Mouse (Mus musculus) cerebellum, postnatal 10 days (tissue): ENCODE data around the gene Ager.

Experiments used
- DNase-seq, 2 experiments: peaks; one replicate each; pipeline ENCODE4 v3.0.0; 2021; ENCODE audit warnings: mixed read lengths in 2 of 2

The Ager gene

DNA sequence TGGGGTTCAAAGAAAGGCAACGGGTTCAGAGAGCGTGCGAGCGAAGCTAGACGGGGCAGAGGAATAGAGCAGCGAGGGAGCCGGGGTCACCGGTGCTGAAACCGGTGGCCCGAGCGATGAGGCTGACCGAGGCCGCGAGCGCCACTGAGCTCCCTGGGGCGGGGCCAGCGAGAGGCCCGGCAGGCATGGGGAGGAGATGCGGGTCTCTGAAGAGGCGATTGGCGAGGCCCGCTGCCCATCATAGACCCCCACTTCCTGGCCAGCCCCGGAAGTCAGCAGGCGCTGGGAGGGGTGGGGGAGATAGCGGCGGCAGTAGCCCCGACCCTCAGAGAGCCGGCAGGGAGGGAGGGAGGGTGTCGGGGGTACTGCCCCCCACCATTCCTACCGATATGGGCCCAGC lies 7.9 kb downstream of the Ager start:
- DNase-seq, result peak; percentile 99

DNA sequence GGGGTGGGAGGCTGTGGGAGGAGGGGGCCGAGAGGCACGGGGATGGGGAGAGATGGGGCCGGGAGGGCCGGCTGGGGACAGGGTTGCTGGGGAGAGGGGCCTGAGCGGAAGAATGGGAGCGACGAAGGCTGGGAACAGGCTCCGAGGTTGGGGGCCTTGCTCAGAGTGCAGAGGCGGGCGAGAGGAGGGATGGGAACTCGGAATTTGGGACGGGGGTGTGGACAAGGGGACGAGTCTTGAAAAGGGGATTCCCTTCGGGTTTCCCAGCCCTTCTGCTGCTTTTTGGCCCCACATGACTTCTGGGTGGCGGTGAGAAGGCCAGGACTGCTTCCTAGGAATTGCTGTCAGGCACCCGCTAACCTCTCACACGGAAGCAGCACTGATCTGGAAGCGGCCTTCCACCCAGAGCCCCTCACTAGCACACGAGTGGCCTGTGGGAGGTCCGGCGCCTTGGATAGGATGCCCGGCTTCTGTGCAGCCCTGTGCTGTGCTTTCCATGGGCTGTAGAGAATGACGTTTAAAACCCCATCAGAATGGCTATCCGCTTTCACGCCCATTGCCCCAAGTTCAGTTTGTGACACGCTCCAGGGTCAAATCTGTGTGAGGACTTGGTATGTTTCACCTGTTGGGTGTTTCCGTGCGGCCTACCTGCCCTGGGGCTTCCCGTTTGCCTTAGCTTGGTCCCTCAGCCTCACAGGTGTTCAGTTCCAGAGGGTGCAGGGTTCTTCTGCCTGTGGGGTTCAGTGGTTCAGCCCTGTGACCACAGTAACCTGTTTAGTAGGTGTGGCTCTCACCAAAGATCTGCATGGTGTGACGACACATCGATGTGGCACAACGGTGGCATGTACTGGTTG lies 8.8 kb downstream of the Ager start:
- DNase-seq, result no peak

DNA sequence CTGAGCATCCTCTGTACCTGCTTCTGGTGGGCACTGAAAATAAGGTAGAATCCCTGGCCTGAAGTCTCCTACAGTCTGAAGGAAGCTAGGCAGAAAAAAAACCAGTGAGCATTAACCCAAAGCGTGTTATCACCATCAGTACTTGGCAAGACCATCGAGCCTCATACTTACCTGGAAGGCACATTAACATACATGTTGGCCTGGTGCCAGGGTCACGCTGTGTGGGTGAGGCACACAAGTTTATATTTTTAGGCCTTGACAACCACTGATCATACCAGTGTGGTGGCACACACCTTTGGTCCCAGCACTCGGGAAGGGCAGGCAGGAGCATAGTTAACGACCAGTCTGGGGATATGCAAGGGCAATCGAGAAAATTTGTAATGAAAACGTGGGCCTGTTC lies 10.3 kb downstream of the Ager start:
- DNase-seq, result peak; percentile 60 to 65

DNA sequence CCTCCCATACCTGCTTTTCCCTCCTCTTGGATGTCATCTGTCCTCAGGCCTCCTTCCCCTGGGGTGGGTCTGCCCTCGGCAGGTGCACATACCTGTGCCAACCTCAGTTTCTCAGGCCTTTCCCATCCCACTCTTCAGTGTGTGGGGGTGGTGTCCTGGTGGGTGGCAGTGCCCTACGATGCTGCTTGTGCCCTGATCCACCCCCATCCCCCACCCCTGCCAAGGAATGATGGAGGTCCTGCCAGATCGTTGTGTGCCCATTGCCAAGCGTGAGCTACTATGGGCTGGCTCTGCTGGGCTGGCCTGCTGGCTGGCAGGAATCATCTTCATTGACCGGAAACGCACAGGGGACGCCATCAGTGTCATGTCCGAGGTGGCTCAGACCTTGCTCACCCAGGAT lies 13.4 kb downstream of the Ager start:
- DNase-seq, result peak; percentile 52 to 57

DNA sequence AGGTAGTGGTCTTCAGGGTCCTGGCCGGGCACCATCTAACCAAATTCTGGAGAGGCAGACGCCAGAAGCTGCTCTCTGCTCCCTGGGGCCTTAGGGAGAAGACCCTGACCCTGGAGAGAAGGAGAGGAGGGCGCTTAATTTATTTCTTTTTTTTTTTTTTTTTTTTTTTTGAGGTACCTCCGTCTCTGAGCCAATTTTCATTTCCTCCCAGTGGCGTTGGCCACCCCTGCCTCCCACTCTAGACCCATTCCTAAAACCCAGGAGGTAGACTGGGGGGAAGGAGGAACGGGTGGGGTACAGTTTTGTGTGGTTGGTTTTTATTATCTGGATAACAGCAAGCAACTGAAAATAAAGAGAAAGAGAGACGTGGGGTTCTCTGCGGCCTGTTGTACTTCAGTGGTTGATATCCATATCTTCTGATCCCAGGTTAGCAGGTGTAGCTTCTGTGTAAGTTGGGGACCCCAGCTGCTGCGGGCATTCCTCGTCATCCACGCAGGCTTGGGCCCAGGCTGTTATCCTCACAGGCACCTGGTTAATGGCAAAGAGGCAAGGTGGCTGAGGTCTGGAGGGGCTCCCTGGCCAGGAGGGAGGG lies 15.5 kb downstream of the Ager start:
- no peak for DNase-seq

DNA sequence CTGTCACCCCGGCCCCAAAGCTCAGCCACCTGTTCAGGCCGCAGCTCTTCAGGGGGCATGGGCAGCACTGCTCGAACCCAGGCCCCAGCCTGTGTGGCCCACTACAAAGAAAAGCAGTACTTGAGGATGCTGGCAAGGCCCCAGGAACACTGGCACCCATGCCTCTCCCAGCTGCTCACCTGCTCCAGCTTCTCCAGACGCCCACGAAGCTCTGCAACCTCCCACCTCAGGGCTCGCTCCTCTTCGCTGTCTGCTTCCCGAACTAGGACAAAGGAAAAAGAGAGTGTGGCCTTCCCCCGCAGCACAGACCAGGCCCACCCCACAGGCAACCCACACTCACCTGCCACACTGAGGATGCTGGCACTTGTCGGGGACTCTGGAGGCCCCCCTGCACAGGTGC lies 16.2 kb downstream of the Ager start:
- no peak for DNase-seq

DNA sequence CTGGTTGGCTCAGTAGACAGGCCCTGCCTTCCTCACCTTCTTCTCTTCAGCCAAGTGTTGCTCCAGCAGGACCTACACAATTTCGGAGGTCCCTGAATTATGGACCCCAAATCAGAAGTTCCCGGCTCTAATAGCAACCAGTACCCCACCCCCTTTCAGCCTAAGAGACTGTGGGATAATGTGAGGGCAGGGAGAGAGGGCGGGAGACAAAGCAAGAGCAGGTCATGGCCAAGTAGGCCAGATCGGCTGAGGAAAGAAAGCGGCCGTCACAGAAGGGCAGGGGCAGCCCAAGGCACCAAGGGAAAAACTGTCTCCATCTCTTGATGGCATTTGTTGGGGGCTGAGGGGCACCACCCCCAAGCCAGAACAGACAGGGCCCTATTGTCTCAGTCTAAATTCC lies 18.2 kb downstream of the Ager start, which contains the start of gene Egfl8:
Gene Egfl8, minus strand, starts transcription at position 101 of the 400 bp plus-strand sequence.
- DNase-seq, result no peak

DNA sequence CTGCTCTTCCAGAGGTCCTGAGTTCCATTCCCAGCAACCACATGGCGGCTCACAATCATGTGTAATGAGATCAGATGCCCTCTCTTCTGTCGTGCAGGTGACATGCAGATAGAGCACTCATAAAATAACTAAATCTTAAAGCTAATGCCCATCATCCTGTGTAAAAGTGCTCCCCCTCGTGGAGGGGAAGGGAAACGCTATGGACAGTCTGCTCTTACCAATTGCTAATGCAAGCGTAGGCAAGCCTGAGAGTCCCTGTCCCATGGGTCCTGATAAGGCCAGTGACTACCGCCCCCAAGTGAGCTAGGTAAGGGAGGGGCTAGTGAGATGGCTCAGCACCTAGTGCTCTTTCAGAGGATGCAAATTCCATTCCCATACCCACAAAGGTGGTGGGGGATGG lies 21.3 kb downstream of the Ager start:
- peak; percentile 79 to 81 for DNase-seq

DNA sequence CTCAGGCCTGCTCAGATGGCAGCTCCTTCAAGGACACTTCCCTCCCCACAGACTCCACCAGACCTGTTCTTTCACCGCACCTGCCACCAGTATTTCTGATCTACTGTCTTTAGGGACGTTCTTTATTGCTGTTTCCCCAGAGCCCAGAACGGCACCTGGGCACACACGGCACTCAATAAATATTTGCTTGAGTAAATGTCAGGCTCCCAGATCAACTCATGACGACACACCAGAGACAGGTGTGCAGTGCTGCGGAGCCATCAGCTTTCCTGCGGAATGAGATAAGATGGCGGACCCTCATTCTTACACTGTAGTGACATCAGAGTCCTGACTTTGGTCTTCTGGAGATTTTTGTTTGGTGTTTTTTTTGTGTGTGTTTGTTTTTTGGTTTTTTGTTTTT lies 23.3 kb downstream of the Ager start:
- DNase-seq, result no peak

DNA sequence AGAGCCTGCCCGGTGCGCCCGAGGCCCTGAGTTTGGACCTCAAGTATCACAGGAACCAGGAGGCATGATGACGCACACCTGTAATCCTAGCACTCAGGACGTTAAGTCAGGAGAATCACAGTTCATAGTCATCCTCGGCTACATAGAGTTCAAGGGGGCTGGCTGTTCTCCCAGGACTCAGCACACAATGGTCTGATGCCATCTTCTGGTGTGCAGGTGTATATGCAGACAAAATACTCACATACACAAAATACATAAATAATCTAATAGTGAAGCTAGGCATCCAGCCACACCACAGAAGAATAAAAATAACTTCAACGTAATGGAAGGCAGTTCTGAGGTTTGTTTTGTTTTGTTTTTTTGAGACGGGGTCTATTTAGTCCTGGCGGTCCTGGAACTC lies 25.5 kb downstream of the Ager start:
- no peak for DNase-seq

DNA sequence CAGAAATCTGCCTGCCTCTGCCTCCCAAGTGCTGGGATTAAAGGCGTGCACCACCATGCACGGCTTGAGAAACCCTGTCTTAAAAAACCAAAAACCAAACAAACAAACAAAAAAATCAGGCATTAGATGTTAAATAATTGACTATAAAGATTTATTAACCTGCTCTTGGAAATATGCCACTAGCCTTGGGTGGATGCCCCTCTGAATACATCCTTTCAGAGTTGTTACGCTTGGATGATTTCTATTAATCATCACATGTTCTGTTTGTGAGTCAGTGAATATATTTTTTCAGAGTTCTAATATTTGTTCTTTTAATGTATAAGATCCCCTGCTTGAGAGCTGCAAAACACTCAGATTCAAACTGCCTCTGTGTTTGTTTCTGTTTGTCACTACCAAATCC lies 27.3 kb downstream of the Ager start:
- no peak for DNase-seq

DNA sequence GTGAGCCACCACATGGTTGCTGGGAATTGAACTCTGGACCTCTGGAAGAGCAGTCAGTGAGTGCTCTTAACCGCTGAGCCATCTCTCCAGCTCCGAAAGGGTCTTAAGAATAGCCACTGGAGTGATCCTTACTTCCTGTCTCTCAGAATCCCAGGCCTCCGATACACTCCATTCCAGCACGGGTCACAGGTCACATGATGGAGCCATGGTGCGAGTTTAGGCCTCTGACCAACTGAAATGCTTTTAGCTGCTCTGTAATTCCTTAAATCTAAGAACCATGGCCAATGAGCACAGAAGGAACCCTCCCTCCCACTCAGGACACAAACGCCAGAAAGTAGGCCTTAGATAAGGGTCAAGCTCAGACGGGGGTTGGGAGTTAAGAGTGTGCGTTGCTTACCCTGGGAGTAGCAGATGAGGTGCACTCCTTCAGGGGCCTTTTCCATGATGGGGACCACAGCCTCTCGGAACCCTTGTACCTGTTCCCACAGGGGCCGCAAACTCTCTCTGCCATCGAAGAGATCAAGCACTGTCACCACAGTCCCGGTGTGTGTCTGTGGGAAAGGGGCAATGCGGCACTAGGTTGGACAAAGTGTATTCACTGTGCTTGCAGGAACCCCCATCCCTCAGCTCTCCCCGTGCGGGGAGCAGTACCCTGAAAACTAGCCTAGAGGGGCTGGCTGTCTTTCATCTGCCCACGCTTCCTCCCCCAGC lies 28.6 kb downstream of the Ager start:
- DNase-seq, result no peak

DNA sequence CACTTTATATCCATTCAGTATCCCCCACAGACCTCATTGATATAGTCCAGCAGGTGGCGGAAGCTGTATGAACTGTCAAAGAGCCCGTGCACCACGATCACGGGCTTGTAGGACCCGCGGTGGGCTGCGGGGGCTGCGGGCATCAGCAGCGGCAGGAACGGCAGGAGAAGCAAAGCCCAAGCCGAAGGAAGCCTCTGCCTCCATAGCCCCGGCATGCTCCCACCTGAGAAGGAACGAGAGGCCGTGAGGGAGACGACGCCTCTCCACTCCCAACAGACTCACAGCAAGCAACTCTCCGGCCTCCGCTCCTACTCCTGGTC lies 29.1 kb downstream of the Ager start:
- peak; percentile 73 to 79 for DNase-seq

DNA sequence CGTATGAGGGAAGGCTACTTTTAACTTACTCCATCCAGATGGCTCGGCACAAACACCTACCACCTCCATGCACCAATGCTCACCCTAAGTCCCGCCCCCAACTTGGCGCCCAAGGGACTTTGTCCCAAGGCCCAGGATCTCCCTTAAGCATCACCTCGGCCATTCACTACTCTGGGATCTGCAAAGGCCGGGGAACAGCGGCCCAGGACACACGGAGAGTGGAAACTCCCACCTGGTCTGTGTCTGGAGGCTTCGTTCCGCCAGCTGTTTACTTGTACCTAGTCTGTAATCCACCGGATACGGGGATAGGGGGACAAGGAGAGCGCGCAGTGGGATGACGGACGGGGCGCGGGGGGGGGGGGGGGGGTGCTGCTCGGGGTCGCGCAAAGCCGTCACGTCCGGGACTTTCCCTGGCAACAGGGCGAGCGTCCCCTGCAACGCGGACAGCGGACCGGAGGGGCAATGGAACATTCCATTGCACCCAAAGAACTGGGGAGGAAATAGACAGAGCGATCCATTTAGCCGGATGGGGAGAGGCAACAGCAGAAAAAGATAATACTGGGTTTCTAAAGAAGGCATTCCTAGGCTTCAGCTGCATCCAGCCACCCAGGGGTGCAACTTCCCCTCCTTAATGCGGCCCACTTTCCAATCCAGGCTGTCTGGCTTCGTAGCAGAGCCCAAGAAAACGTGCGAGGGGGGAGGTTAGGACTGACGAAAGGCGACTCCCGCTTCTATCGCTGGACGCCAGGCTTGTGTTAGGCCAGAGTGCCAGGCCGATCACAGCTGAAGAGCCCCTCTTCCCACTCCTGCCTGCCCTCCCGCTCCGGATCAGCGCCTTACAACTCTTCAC lies 29.7 kb downstream of the Ager start:
- DNase-seq, result peak; percentile 93 to 95

DNA sequence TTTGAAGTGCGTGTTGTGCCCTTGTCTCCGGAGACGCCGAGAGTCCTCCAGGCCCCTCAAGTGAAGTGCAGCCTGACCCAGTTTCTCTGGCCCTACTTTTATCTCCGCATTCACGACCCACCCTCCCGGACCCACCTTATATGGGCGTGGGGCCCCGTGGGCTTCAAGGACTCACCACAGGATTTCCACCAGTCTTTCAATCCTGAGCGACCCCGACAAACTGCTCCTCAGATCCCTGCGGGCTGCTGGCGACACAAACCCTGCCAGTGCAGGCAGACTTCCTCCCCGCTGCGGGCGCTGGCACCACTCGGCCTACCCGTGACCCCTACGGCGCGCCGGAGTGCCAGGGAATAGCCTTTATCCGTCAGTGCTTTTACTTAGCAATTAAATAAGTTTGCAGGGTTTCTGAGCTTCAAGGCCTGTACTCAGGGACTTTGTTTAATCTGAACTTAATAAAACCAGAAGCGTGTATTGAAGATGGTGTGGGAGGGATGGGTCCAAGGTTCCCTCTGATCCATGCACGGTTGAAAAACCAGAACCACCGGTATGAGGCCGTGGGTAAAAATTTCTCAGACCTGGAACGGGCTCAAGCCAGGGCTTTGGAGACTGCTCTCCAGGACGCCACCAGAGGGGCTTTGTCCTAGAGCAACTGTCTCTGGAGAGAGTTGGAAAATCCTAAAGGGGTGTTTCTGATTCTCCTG lies 30.4 kb downstream of the Ager start, which contains the start of gene Ppt2:
Gene Ppt2, minus strand, starts transcription at position 568 of the 701 bp plus-strand sequence.
- peak; percentile 82 to 86 for DNase-seq

DNA sequence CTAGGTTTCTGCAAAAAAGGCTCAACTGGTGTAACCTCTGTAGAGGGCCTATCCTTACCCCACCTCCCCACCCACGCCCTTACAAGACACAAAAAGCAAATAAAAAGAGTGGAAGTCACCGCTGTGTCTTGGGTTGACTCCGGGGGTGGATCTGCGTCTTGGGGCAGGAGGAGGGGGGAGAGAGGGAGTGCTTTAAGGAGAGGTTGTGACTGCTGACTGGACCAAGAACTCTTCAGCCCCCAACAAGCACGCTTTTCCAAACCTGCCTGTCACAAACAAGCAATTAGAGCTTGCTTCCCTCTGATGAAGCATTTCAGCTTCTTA lies 30.9 kb downstream of the Ager start:
- DNase-seq, result peak in 1 of 2 experiments; percentile 27

DNA sequence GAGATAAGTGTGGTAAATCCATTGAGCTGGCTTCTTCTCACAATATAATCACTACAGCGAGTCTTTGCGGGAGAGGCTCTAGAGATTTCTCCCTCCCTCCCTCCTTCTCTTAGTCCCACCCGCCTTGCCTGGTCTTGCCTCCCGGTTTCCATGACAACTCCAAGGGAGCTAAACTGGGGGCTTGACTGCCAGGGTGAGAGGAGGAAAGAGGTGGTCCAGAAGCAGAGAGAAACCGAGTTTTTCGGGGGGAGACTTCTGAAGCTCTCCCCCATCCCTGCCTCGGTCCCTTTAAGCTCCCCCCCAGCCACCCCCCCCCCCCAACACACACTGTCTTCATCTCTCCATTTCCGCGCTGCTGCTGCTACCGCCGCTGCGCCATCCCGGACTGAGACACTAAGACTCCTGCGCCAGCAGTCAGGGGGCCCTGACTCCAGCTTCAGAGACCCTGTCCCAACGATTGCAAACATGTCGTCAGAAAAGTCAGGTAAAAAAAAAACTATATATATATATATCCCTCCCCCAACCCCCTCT lies 31.6 kb downstream of the Ager start, which contains the start of gene Prrt1:
Gene Prrt1, plus strand, starts transcription at position 313 of the 531 bp plus-strand sequence.
- peak; percentile 72 to 74 for DNase-seq

DNA sequence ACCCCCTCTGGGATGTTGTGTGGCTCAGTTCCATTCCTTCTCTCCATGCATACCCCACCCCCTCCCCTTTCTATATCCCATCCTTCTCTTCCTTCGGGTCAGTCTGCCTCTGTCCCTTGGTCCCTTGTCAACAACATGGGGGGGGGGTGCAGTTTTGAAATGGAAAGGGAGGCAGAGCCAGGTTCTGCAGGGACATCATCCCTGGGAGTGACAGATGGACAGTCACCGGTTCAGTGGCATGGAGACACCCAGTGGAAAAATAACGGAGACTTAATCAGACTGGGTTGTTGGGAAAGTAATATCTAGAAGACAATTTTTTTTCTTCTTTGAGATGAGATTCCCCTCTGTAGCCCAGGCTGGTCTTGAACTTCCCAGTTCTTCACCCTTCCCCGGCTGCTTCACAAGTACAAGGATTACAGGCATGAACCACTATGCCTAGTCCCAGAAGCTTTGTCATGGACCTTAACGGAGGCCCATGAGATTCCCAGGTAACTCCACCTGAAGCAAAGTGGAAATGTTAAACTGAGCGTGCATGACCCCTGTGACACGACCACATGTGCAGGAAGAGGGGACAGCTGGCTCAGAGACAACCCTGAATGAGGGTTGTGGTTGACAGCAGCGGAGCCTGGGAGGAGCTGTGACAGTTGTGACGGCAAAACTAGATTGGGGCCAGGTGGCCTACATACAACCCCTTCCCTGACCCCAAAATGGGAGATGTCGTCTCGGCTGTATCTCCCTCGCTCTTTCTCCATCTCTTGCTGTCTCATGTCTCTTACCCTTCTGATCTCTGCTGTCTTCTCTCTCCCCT lies 32.3 kb downstream of the Ager start:
- peak; percentile 86 for DNase-seq

DNA sequence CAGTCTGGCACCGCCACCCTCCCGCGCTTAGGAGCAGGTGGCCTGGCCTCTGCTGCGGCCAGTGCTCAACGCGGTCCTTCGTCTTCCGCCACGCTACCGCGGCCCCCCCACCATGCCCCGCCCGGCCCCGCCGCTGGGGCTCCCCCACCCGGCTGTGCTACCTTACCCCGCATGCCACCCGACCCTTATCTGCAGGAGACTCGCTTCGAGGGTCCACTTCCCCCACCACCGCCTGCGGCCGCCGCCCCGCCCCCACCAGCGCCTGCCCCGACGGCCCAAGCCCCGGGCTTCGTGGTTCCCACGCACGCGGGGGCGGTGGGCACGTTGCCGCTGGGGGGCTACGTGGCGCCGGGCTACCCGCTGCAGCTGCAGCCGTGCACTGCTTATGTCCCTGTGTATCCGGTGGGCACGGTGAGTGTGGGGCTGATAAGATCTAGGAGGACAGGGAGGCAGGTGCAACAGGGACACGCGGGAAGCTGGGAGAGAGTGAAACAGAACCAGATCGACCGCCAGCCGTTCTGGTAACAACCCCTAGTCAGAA lies 33.2 kb downstream of the Ager start:
- peak; percentile 71 to 78 for DNase-seq

DNA sequence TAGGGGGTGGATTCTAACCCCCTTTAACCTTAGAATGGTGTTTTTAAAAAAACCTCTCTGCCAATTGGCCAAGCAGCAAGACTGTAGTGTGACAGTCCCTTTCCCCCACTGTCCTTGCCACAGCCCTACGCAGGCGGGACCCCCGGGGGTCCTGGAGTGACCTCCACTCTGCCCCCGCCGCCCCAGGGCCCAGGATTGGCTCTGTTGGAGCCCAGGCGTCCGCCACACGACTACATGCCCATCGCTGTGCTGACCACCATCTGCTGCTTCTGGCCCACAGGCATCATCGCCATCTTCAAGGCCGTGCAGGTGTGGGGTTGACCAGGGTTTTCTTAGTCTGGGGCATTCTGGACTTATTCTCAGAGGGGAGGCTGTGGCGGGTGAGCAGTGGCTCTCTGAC lies 34.0 kb downstream of the Ager start:
- DNase-seq, result peak; percentile 65 to 66

DNA sequence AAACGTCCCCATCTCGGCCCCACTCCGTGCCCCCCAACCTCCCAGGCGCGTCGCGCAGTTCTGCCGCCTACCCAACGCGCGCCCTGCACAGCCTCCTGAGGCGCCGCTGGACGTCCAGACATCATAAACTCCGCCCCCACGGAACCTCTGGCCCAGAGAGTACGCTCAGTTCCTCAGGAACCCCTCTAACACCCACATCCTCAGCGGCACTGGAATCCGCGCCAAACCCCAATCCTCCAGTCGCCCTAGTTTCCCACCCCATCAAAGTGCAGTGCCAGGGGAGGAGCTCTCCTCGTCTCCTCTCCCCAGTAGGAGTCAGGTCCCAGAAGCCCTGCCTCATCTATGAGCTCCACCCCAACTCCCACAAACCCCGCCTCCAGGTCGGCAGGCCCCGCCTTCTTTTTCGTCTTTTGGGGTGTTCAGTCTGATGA lies 34.6 kb downstream of the Ager start:
- DNase-seq, result peak; percentile 74 to 78
